Mouse (Mus musculus): Measurements from ENCODE around the gene Vsig2. TPM values are rescaled to one million over a fixed set of nuclear protein-coding genes. Genes with fewer than 3 reads are reported as not detected.

Gene Vsig2
- total RNA-seq, 1 experiment: 4.8 TPM

- no peak overlapping the region for H3K9ac ChIP-seq (ENCODE audit: insufficient read depth, low read depth, low read length, poor library complexity, severe bottlenecking)
- H3K4me1 ChIP-seq (ENCODE audit: control insufficient read depth in 2 of 2, insufficient read depth in 2 of 2, low read length in 2 of 2, poor library complexity in 1 of 2): no peaks in the 10 kb centered on the region
- no peak overlapping the region for H3K27ac ChIP-seq (ENCODE audit: insufficient read depth, low read depth, low read length, poor library complexity, severe bottlenecking)
- DNase-seq (ENCODE audit: low read depth, low spot score): no peak
- no peak for TF ChIP-seq MAFK (IDR thresholded peaks at IDR 0.05; ENCODE audit: insufficient read depth, low read depth, low read length)
- no peak for TF ChIP-seq HCFC1 (IDR thresholded peaks at IDR 0.05; ENCODE audit: borderline replicate concordance, insufficient read depth, low read length)
- H3K4me3 ChIP-seq (ENCODE audit: insufficient read depth in 1 of 2, low read depth in 1 of 2, low read length in 2 of 2, poor library complexity in 1 of 2, severe bottlenecking in 1 of 2): no peak overlapping the region
- no peaks in the 10 kb centered on the region for H3K9me3 ChIP-seq (ENCODE audit: control insufficient read depth, insufficient read depth, low read depth, low read length)
- no peaks in the 10 kb centered on the region for H3K36me3 ChIP-seq (ENCODE audit: control insufficient read depth, insufficient read depth, low read length, poor library complexity, severe bottlenecking)
- in situ Hi-C loops (cut with MboI; ENCODE audit: low sequenced_read_pairs in 2 of 2, unreplicated experiment in 2 of 2): no loop called here
Measured at GRCm38 (mm10) chr9:37569231-37569835, 30.3 kb downstream of the Vsig2 start.

GRCm38 (mm10) chr9:37572204-37572876 lies 33.3 kb downstream of the Vsig2 start:
- in situ Hi-C loops (cut with MboI; ENCODE audit: low sequenced_read_pairs in 2 of 2, unreplicated experiment in 2 of 2): no loop called here
- Histone ChIP-seq H3K9me3 (ENCODE audit: control insufficient read depth, insufficient read depth, low read depth, low read length) (no peaks in the 10 kb centered on the region), H3K27ac (ENCODE audit: insufficient read depth, low read depth, low read length, poor library complexity, severe bottlenecking) (no peak overlapping the region), H3K9ac (ENCODE audit: insufficient read depth, low read depth, low read length, poor library complexity, severe bottlenecking) (no peak overlapping the region), H3K4me1 (ENCODE audit: control insufficient read depth in 2 of 2, insufficient read depth in 2 of 2, low read length in 2 of 2, poor library complexity in 1 of 2) (peaks cover 0 to 5% of the 10 kb centered on the region in 2 experiments; a peak in 1 of 4 replicates), H3K4me3 (ENCODE audit: insufficient read depth in 1 of 2, low read depth in 1 of 2, low read length in 2 of 2, poor library complexity in 1 of 2, severe bottlenecking in 1 of 2) (no peak overlapping the region), H3K36me3 (ENCODE audit: control insufficient read depth, insufficient read depth, low read length, poor library complexity, severe bottlenecking) (no peaks in the 10 kb centered on the region)
- DNase-seq (ENCODE audit: low read depth, low spot score): no peak
- no peak for TF ChIP-seq ZNF384 (IDR thresholded peaks at IDR 0.05; ENCODE audit: low read depth, low read length)
- no peak for TF ChIP-seq ZC3H11A (IDR thresholded peaks at IDR 0.05; ENCODE audit: borderline replicate concordance, low read depth, low read length)
- TF ChIP-seq CHD2 (IDR thresholded peaks at IDR 0.05; ENCODE audit: low read depth, low read length): no peak
- no peak for TF ChIP-seq MAFK (IDR thresholded peaks at IDR 0.05; ENCODE audit: insufficient read depth, low read depth, low read length)
- no peak for TF ChIP-seq HCFC1 (IDR thresholded peaks at IDR 0.05; ENCODE audit: borderline replicate concordance, insufficient read depth, low read length)

- peak overlapping the region; percentile 39; the same call in 1 of the 2 replicates for H3K9ac ChIP-seq (ENCODE audit: insufficient read depth, low read depth, low read length, poor library complexity, severe bottlenecking)
- in situ Hi-C loops (cut with MboI; ENCODE audit: low sequenced_read_pairs in 2 of 2, unreplicated experiment in 2 of 2): no loop called here
Measured at GRCm38 (mm10) chr9:37576436-37576930, 37.4 kb downstream of the Vsig2 start.

DNA sequence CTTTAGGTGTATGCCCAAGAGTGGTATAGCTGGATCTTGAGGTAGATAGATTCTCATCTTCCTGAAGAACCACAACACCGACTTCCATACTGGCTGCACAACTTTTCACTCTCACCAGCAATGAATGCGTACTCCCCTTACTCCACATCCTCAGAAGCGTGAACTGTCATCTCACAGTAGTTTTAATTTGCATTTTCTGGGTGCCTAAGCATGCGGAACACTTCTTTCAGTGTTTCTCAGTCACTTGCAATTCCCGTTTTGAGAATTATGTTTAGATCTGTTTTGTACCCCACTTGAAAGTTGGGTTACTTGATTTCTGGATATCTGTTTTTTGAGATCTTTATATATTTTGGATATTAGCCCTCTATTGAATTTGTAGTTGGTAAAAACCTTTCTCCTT lies 44.5 kb downstream of the Vsig2 start:
- in situ Hi-C loops (cut with MboI; ENCODE audit: low sequenced_read_pairs in 2 of 2, unreplicated experiment in 2 of 2): no loop called here
- TF ChIP-seq MAFK (IDR thresholded peaks at IDR 0.05; ENCODE audit: insufficient read depth, low read depth, low read length): no peak
- no peak for TF ChIP-seq HCFC1 (IDR thresholded peaks at IDR 0.05; ENCODE audit: borderline replicate concordance, insufficient read depth, low read length)
- TF ChIP-seq ZNF384 (IDR thresholded peaks at IDR 0.05; ENCODE audit: low read depth, low read length): no peak
- no peak for TF ChIP-seq ZC3H11A (IDR thresholded peaks at IDR 0.05; ENCODE audit: borderline replicate concordance, low read depth, low read length)
- TF ChIP-seq CHD2 (IDR thresholded peaks at IDR 0.05; ENCODE audit: low read depth, low read length): no peak
- H3K36me3 ChIP-seq (ENCODE audit: control insufficient read depth, insufficient read depth, low read length, poor library complexity, severe bottlenecking): no peaks in the 10 kb centered on the region

More at GRCm38 (mm10) chr9:37576436-37576930, 37.4 kb downstream of the Vsig2 start:
- H3K27ac ChIP-seq (ENCODE audit: insufficient read depth, low read depth, low read length, poor library complexity, severe bottlenecking): no peak overlapping the region
- no peak for DNase-seq (ENCODE audit: low read depth, low spot score)
- peak; percentile 75; the same call in 1 of the 2 replicates for TF ChIP-seq MAFK (IDR thresholded peaks at IDR 0.05; ENCODE audit: insufficient read depth, low read depth, low read length)
- no peak for TF ChIP-seq CHD2 (IDR thresholded peaks at IDR 0.05; ENCODE audit: low read depth, low read length)
- TF ChIP-seq ZNF384 (IDR thresholded peaks at IDR 0.05; ENCODE audit: low read depth, low read length): no peak
- peaks cover 0 to 5% of the 10 kb centered on the region in 2 experiments; a peak in 1 of 4 replicates for H3K4me1 ChIP-seq (ENCODE audit: control insufficient read depth in 2 of 2, insufficient read depth in 2 of 2, low read length in 2 of 2, poor library complexity in 1 of 2)
- no peaks in the 10 kb centered on the region for H3K36me3 ChIP-seq (ENCODE audit: control insufficient read depth, insufficient read depth, low read length, poor library complexity, severe bottlenecking)
- no peaks in the 10 kb centered on the region for H3K9me3 ChIP-seq (ENCODE audit: control insufficient read depth, insufficient read depth, low read depth, low read length)
- H3K4me3 ChIP-seq (ENCODE audit: insufficient read depth in 1 of 2, low read depth in 1 of 2, low read length in 2 of 2, poor library complexity in 1 of 2, severe bottlenecking in 1 of 2): peak overlapping the region; percentile 52 to 53; a peak in 3 of 4 replicates

More for the DNA sequence above, 44.5 kb downstream of the Vsig2 start:
- Histone ChIP-seq H3K9ac (ENCODE audit: insufficient read depth, low read depth, low read length, poor library complexity, severe bottlenecking) (no peak overlapping the region), H3K27ac (ENCODE audit: insufficient read depth, low read depth, low read length, poor library complexity, severe bottlenecking) (no peak overlapping the region), H3K4me3 (ENCODE audit: insufficient read depth in 1 of 2, low read depth in 1 of 2, low read length in 2 of 2, poor library complexity in 1 of 2, severe bottlenecking in 1 of 2) (no peak overlapping the region), H3K9me3 (ENCODE audit: control insufficient read depth, insufficient read depth, low read depth, low read length) (no peaks in the 10 kb centered on the region), H3K4me1 (ENCODE audit: control insufficient read depth in 2 of 2, insufficient read depth in 2 of 2, low read length in 2 of 2, poor library complexity in 1 of 2) (no peaks in the 10 kb centered on the region)
- no peak for DNase-seq (ENCODE audit: low read depth, low spot score)
